Mouse (Mus musculus) liver, adult 2 months (tissue): Measurements from ENCODE around the gene Fbxo42.

Experiments used
- CTCF ChIP-seq: fragments of 200-500 bp; IDR thresholded peaks from 2 replicates; pipeline ENCODE4 v1.5.1; 2011; ENCODE audit warnings: low read depth, low read length, control low read depth
- POLR2A ChIP-seq: fragments of 200-500 bp; IDR thresholded peaks from 2 replicates; pipeline ENCODE4 v1.6.1; 2011; ENCODE audit warnings: low read length, control low read depth; ENCODE audit not compliant: insufficient read depth; ENCODE audit errors: extremely low read depth

DNA sequence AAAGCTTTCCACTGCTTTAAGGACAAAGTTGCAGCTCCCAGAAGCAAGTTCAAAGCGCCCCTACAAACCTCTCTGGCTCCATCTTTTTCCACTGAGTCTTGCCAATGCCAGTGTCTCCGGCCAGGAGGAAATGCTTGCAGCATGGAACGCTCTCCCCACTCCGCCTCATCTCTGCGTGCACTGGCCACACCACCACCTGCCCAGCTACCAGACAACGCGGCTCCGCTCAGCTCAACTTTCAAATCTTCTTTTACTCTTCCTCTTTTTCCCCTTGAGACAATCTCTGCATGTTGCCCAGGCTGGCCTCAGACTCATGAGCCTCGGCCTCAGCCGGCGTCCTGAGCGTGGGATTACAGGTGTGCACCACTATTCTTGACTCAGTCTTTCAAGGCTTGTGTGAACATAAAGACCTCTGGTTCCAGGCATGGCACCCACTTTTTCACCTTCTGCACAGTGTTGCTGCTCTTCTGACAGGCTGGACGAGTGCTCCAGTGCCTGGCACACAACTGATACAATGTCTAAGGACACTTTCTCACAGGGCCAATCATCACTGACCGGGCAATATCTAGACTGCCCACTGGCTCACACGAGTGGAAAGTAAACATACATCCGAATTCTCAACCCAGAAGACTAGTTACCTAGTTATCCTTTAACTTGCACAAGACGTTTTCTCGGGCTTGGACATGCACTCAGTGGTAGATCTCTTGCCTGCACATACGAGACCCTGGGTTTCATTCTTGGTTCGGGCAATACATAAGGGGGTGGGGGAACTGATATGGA is 12.8 kb upstream of the Fbxo42 start:
- 0 out of 2 replicates have a peak, but pooled peaks have one; percentile 20 for TF ChIP-seq POLR2A
- no peak for TF ChIP-seq CTCF
